Mouse (Mus musculus): ENCODE data around the gene Htr2a. TPM values are rescaled to one million over a fixed set of nuclear protein-coding genes. Genes with fewer than 3 reads are reported as not detected.

Gene Htr2a
- polyA plus RNA-seq, 1 experiment from 2014 or later = 0.21 TPM

GRCm38 (mm10) chr14:74684298-74684978 is 43.8 kb downstream of the Htr2a start:
- H3K27ac ChIP-seq (ENCODE audit: low read depth) = no peak overlapping the region
- H3K4me2 ChIP-seq (ENCODE audit: low read depth, low read length) = no peak overlapping the region
- no peaks in the 10 kb centered on the region for H3K9me3 ChIP-seq (ENCODE audit: low read length)
- H3K9ac ChIP-seq (replicated peaks) = no peak overlapping the region
- H3K36me3 ChIP-seq (replicated peaks; ENCODE audit: insufficient read depth, low read length) = no peaks in the 10 kb centered on the region
- DNase-seq (no peak), ATAC-seq (no peak)
- WGBS (ENCODE audit: insufficient replicate concordance) = 71% methylated on average over 5 of the region's 5 CpGs
- TF ChIP-seq CTCF (IDR thresholded peaks at IDR 0.05; ENCODE audit: low read depth) = no peak
- TF ChIP-seq EP300 (IDR thresholded peaks at IDR 0.05; ENCODE audit: low read depth) = no peak
- H3K27me3 ChIP-seq (ENCODE audit: insufficient read depth, low read length) = no peaks in the 10 kb centered on the region
- H3K4me1 ChIP-seq (ENCODE audit: insufficient read depth) = peaks cover 2% of the 10 kb centered on the region; the same call in 1 of the 2 replicates
- no peak overlapping the region for H3K4me3 ChIP-seq (ENCODE audit: low read depth, low read length)

- no peaks in the 10 kb centered on the region for H3K36me3 ChIP-seq (replicated peaks; ENCODE audit: insufficient read depth, low read length)
- H3K9me3 ChIP-seq (ENCODE audit: low read length) = no peaks in the 10 kb centered on the region
- no peaks in the 10 kb centered on the region for H3K4me1 ChIP-seq (ENCODE audit: insufficient read depth)
- no peak overlapping the region for H3K27ac ChIP-seq (ENCODE audit: low read depth)
- no peak overlapping the region for H3K4me3 ChIP-seq (ENCODE audit: low read depth, low read length)
- ATAC-seq = no peak
- no peak overlapping the region for H3K9ac ChIP-seq (replicated peaks)
- TF ChIP-seq CTCF (IDR thresholded peaks at IDR 0.05; ENCODE audit: low read depth) (no peak), EP300 (IDR thresholded peaks at IDR 0.05; ENCODE audit: low read depth) (no peak)
- no peaks in the 10 kb centered on the region for H3K27me3 ChIP-seq (ENCODE audit: insufficient read depth, low read length)
- WGBS (ENCODE audit: insufficient replicate concordance) = 85% methylated on average over 2 of the region's 2 CpGs
- DNase-seq = no peak
- no peak overlapping the region for H3K4me2 ChIP-seq (ENCODE audit: low read depth, low read length)
These were observed 51.3 kb downstream of the Htr2a start for GRCm38 (mm10) chr14:74691963-74692362.

GRCm38 (mm10) chr14:74696766-74697165 is 56.1 kb downstream of the Htr2a start:
- H3K27ac ChIP-seq (ENCODE audit: low read depth) = no peak overlapping the region
- no peak overlapping the region for H3K4me2 ChIP-seq (ENCODE audit: low read depth, low read length)
- WGBS (ENCODE audit: insufficient replicate concordance) = 58% methylated on average over 4 of the region's 4 CpGs
- no peaks in the 10 kb centered on the region for H3K9me3 ChIP-seq (ENCODE audit: low read length)
- no peak for DNase-seq
- no peak for TF ChIP-seq CTCF (IDR thresholded peaks at IDR 0.05; ENCODE audit: low read depth)
- TF ChIP-seq EP300 (IDR thresholded peaks at IDR 0.05; ENCODE audit: low read depth) = no peak
- no peaks in the 10 kb centered on the region for H3K4me1 ChIP-seq (ENCODE audit: insufficient read depth)
- no peak for ATAC-seq
- H3K9ac ChIP-seq (replicated peaks) = no peak overlapping the region
- H3K27me3 ChIP-seq (ENCODE audit: insufficient read depth, low read length) = no peaks in the 10 kb centered on the region
- no peaks in the 10 kb centered on the region for H3K36me3 ChIP-seq (replicated peaks; ENCODE audit: insufficient read depth, low read length)
- no peak overlapping the region for H3K4me3 ChIP-seq (ENCODE audit: low read depth, low read length)

GRCm38 (mm10) chr14:74697432-74697831 is 56.8 kb downstream of the Htr2a start:
- TF ChIP-seq CTCF (IDR thresholded peaks at IDR 0.05; ENCODE audit: low read depth) = no peak
- TF ChIP-seq EP300 (IDR thresholded peaks at IDR 0.05; ENCODE audit: low read depth) = no peak
- Histone ChIP-seq H3K4me3 (ENCODE audit: low read depth, low read length) (no peak overlapping the region), H3K9me3 (ENCODE audit: low read length) (no peaks in the 10 kb centered on the region), H3K27ac (ENCODE audit: low read depth) (no peak overlapping the region), H3K27me3 (ENCODE audit: insufficient read depth, low read length) (no peaks in the 10 kb centered on the region), H3K36me3 (replicated peaks; ENCODE audit: insufficient read depth, low read length) (no peaks in the 10 kb centered on the region), H3K4me2 (ENCODE audit: low read depth, low read length) (no peak overlapping the region), H3K4me1 (ENCODE audit: insufficient read depth) (no peaks in the 10 kb centered on the region), H3K9ac (replicated peaks) (no peak overlapping the region)
- no peak for DNase-seq
- no peak for ATAC-seq

GRCm38 (mm10) chr14:74699241-74699640 is 58.6 kb downstream of the Htr2a start:
- no peak for ATAC-seq
- TF ChIP-seq EP300 (IDR thresholded peaks at IDR 0.05; ENCODE audit: low read depth) (no peak), CTCF (IDR thresholded peaks at IDR 0.05; ENCODE audit: low read depth) (no peak)
- 59% methylated on average over 3 of the region's 3 CpGs for WGBS (ENCODE audit: insufficient replicate concordance)

GRCm38 (mm10) chr14:74703930-74704329 is 63.3 kb downstream of the Htr2a start:
- DNase-seq = no peak

More at GRCm38 (mm10) chr14:74699241-74699640, 58.6 kb downstream of the Htr2a start:
- DNase-seq = no peak
- Histone ChIP-seq H3K4me2 (ENCODE audit: low read depth, low read length) (no peak overlapping the region), H3K36me3 (replicated peaks; ENCODE audit: insufficient read depth, low read length) (no peaks in the 10 kb centered on the region), H3K4me3 (ENCODE audit: low read depth, low read length) (no peak overlapping the region), H3K9me3 (ENCODE audit: low read length) (no peaks in the 10 kb centered on the region), H3K4me1 (ENCODE audit: insufficient read depth) (0 out of 2 replicates have a peak, but pooled peaks cover 3% of the 10 kb centered on the region), H3K9ac (replicated peaks) (no peak overlapping the region), H3K27ac (ENCODE audit: low read depth) (no peak overlapping the region), H3K27me3 (ENCODE audit: insufficient read depth, low read length) (no peaks in the 10 kb centered on the region)

More at GRCm38 (mm10) chr14:74703930-74704329, 63.3 kb downstream of the Htr2a start:
- H3K4me1 ChIP-seq (ENCODE audit: insufficient read depth) = 0 out of 2 replicates have a peak, but pooled peaks cover 3% of the 10 kb centered on the region
- no peak overlapping the region for H3K27ac ChIP-seq (ENCODE audit: low read depth)
- 30% methylated on average over 6 of the region's 6 CpGs for WGBS (ENCODE audit: insufficient replicate concordance)
- ATAC-seq = 0 out of 2 replicates have a peak, but pooled peaks have one; percentile 35
- no peak overlapping the region for H3K9ac ChIP-seq (replicated peaks)
- no peak overlapping the region for H3K4me2 ChIP-seq (ENCODE audit: low read depth, low read length)
- TF ChIP-seq CTCF (IDR thresholded peaks at IDR 0.05; ENCODE audit: low read depth) = no peak
- TF ChIP-seq EP300 (IDR thresholded peaks at IDR 0.05; ENCODE audit: low read depth) = no peak
- no peaks in the 10 kb centered on the region for H3K9me3 ChIP-seq (ENCODE audit: low read length)
- H3K27me3 ChIP-seq (ENCODE audit: insufficient read depth, low read length) = no peaks in the 10 kb centered on the region
- no peaks in the 10 kb centered on the region for H3K36me3 ChIP-seq (replicated peaks; ENCODE audit: insufficient read depth, low read length)
- no peak overlapping the region for H3K4me3 ChIP-seq (ENCODE audit: low read depth, low read length)
